Mouse (Mus musculus) G1E (cell line): ENCODE data around the gene Ctsf.

ENCODE experiments used
- CTCF ChIP-seq: IDR thresholded peaks from 2 replicates; pipeline ENCODE4 v1.5.1; 2012; ENCODE audit warnings: low read depth, low read length, inconsistent platforms, mixed read lengths
- POLR2AphosphoS5 ChIP-seq: IDR thresholded peaks from 2 replicates; pipeline ENCODE4 v1.6.1; 2012; ENCODE audit warnings: low read depth, low read length, inconsistent platforms; ENCODE audit not compliant: insufficient replicate concordance

GRCm38 (mm10) chr19:4877785-4878184 lies 22.9 kb downstream of the Ctsf start, which contains the start of gene Actn3:
- TF ChIP-seq CTCF (no peak), POLR2AphosphoS5 (no peak)
